Mouse (Mus musculus) heart, adult 9 months (tissue): ENCODE data around the gene BC049762.

Experiments
- DNase-seq, 2 experiments: peaks; one replicate each; pipeline ENCODE4 v3.0.0; 2022; ENCODE audit warnings: low spot score in 2 of 2

The BC049762 gene

GRCm38 (mm10) chr11:51219396-51219980, 43.4 kb downstream of the BC049762 start:
- no peak for DNase-seq

GRCm38 (mm10) chr11:51214021-51214420, 48.8 kb downstream of the BC049762 start:
- no peak for DNase-seq

GRCm38 (mm10) chr11:51211426-51211825, 51.4 kb downstream of the BC049762 start:
- no peak for DNase-seq

- DNase-seq = no peak
Measured at GRCm38 (mm10) chr11:51207758-51208157, 55.1 kb downstream of the BC049762 start.
